Mouse (Mus musculus): Measurements from ENCODE around the gene Ddx42.

- TF ChIP-seq POLR2A (IDR thresholded peaks at IDR 0.05; ENCODE audit: borderline replicate concordance, control insufficient read depth, low read depth, low read length), result no peak
- no peak for TF ChIP-seq CTCF (IDR thresholded peaks at IDR 0.05; ENCODE audit: control insufficient read depth, insufficient read depth, low read length)
Measured at GRCm38 (mm10) chr11:106267311-106267852, 50.7 kb downstream of the Ddx42 start.

All from bone marrow, adult 2 months (tissue).